Mouse (Mus musculus) macrophage (primary cell): Measurements from ENCODE around the gene Gm7694. TPM values are rescaled to one million over a fixed set of nuclear protein-coding genes. Genes with fewer than 3 reads are reported as not detected.

Source experiments
- polyA plus RNA-seq: library from polyadenylated mRNA; stranded (reverse); fragments of 250-400 nt; gene quantifications from 3 replicates; pipeline ENCODE4 v1.2.4, GENCODE M21; 2018; ENCODE audit warnings: inconsistent platforms

The Gm7694 gene
- polyA plus RNA-seq, 1 experiment from 2014 or later, result 1.2 TPM

Other genes starting within 250 kb of the Gm7694 start
- gene Ddr2, start 195.6 kb downstream of the Gm7694 start, polyA plus RNA-seq, result 0.04 TPM in 1 of 3 replicates, not detected in the others
- gene Uap1, start 131.4 kb downstream of the Gm7694 start, polyA plus RNA-seq, result 13.5 to 19.3 TPM (median 19.2 TPM) in 3 replicates
- gene Uhmk1, start 90.9 kb downstream of the Gm7694 start, polyA plus RNA-seq, result 39.0 to 70.1 TPM (median 52.2 TPM) in 3 replicates
- gene Sh2d1b2, start 73.6 kb downstream of the Gm7694 start, polyA plus RNA-seq, result not detected in 3 replicates
- 0.91 to 2.3 TPM (median 1.9 TPM) in 3 replicates for gene Sh2d1b1, start 29.0 kb downstream of the Gm7694 start, polyA plus RNA-seq
- gene Spata46, start 2.5 kb upstream of the Gm7694 start, polyA plus RNA-seq, result not detected in 3 replicates